Mouse (Mus musculus) cerebral cortex, adult 2 months (tissue): ENCODE measurements around the gene Gm10645.

Experiments
- WGBS: fragments of 180-500 bp; shearing (Covaris S2); methylation state at CpG from one replicate; pipeline ENCODE4 v1.1.7; 2018; 5-methylcytosine and 5-hydroxymethylcytosine counted together

Gene Gm10645

GRCm38 (mm10) chr8:83165931-83166867 lies at the start of gene Gm10645:
Gene Gm10645 (minus strand): TSS chr8:83166170.
- 2% methylated on average over 53 of the region's 54 CpGs for WGBS

- WGBS = 76% methylated on average over 5 of the region's 5 CpGs
Measured at GRCm38 (mm10) chr8:83215065-83215464, 49.1 kb upstream of the Gm10645 start.

- WGBS = 90% methylated on average over 7 of the region's 7 CpGs
Measured at GRCm38 (mm10) chr8:83210676-83211075, 44.7 kb upstream of the Gm10645 start.

GRCm38 (mm10) chr8:83209581-83209980 lies 43.6 kb upstream of the Gm10645 start:
- WGBS = 73% methylated on average over 4 of the region's 4 CpGs

- 33% methylated on average over 7 of the region's 7 CpGs for WGBS
Measured at GRCm38 (mm10) chr8:83205907-83206306, 39.9 kb upstream of the Gm10645 start.

- WGBS = 80% methylated on average over 11 of the region's 11 CpGs
Measured at GRCm38 (mm10) chr8:83202946-83203345, 37.0 kb upstream of the Gm10645 start.

GRCm38 (mm10) chr8:83200191-83201177 lies 34.5 kb upstream of the Gm10645 start:
- WGBS = 37% methylated on average over 16 of the region's 16 CpGs

- WGBS = 60% methylated on average over 8 of the region's 8 CpGs
Measured at GRCm38 (mm10) chr8:83199715-83200114, 33.7 kb upstream of the Gm10645 start.

- 25% methylated on average over 6 of the region's 6 CpGs for WGBS
Measured at GRCm38 (mm10) chr8:83196088-83196487, 30.1 kb upstream of the Gm10645 start.

GRCm38 (mm10) chr8:83189538-83190095 lies 23.6 kb upstream of the Gm10645 start:
- WGBS = 84% methylated on average over 4 of the region's 4 CpGs

- WGBS = 81% methylated on average over 10 of the region's 10 CpGs
Measured at GRCm38 (mm10) chr8:83187363-83187962, 21.5 kb upstream of the Gm10645 start.

GRCm38 (mm10) chr8:83186376-83186775 lies 20.4 kb upstream of the Gm10645 start:
- WGBS = 63% methylated on average over 6 of the region's 6 CpGs

- 86% methylated on average over 5 of the region's 5 CpGs for WGBS
Measured at GRCm38 (mm10) chr8:83182784-83183183, 16.8 kb upstream of the Gm10645 start.

- 74% methylated on average over 6 of the region's 6 CpGs for WGBS
Measured at GRCm38 (mm10) chr8:83181851-83182482, 16.0 kb upstream of the Gm10645 start.

GRCm38 (mm10) chr8:83178228-83178742 lies 12.3 kb upstream of the Gm10645 start:
- 45% methylated on average over 9 of the region's 9 CpGs for WGBS

GRCm38 (mm10) chr8:83177317-83178195 lies 11.6 kb upstream of the Gm10645 start:
- WGBS = 53% methylated on average over 11 of the region's 11 CpGs

GRCm38 (mm10) chr8:83176785-83177184 lies 10.8 kb upstream of the Gm10645 start:
- 51% methylated on average over 2 of the region's 2 CpGs for WGBS

GRCm38 (mm10) chr8:83175680-83176079 lies 9.7 kb upstream of the Gm10645 start:
- WGBS = 31% methylated on average over 10 of the region's 10 CpGs

- 58% methylated on average over 6 of the region's 6 CpGs for WGBS
Measured at GRCm38 (mm10) chr8:83170894-83171293, 4.9 kb upstream of the Gm10645 start.

- WGBS = 89% methylated on average over 2 of the region's 2 CpGs
Measured at GRCm38 (mm10) chr8:83169709-83170108, 3.7 kb upstream of the Gm10645 start.
